Mouse (Mus musculus): ENCODE measurements around the gene Arl8a. TPM values are rescaled to one million over a fixed set of nuclear protein-coding genes. Genes with fewer than 3 reads are reported as not detected.
A peak's percentile ranks its signal among the peaks of the same experiment; 100 is the strongest.

Arl8a gene
- polyA plus RNA-seq, 1 experiment, result 84.7 TPM

DNA sequence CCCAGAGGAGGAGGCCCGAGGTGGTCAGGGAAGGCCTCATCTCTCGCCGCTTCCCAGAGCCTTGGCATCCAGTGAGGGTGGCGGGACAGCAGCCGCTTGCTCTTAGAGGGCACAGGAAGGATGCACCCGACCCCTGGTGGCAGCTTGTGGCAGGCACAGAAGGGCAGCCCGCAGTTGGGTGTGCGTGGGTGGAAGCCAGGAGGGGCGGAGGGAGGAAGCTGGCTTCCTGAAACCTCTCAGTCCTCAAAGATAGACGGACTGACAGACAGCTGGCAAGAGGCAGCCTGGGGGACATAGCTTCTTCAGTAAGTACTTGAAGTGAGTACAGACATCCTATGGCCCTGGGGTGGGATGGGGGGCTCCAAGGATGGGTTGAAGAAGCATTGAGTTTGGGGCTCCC lies 14.2 kb upstream of the Arl8a start, which contains the start of gene Ptpn7:
TSS of gene Ptpn7 (plus strand) at position 228 of the 400 bp plus-strand sequence.
- WGBS, result 13% methylated on average over 10 of the region's 10 CpGs
- H3K4me1 ChIP-seq (ENCODE audit: control insufficient read depth, insufficient read depth, low read length), result peaks cover 9% of the 10 kb centered on the region

DNA sequence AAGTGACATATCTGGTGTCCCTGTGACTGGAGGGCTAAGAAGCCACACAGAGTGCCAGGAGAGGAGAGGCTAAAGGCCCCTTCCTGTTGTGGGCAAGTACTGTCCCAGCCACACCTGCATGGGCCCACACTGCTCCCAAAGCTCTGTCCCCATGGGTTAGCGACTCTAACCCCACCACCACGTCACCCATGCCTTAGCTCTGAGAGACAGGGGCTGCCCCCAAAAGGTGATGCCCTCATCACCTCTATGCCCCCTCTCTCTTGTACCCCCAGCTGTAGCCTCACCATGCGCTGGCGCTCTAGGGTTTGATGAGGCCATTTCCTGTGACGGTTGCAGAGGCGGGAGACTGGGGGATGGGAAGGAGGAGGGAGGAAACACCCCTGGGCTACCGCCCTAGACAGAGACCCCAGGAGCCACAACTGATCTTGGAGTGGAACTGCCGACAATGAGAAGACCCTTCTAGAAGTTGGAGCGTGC lies 13.7 kb upstream of the Arl8a start:
- WGBS, result 59% methylated on average over 9 of the region's 9 CpGs
- DNase-seq, result no peak
- Histone ChIP-seq H3K4me3 (replicated peaks; ENCODE audit: extremely low read depth, low read depth, low read length) (peak overlapping the region; percentile 25), H3K4me1 (ENCODE audit: control insufficient read depth, insufficient read depth, low read length) (peaks cover 9% of the 10 kb centered on the region)
- no peak for TF ChIP-seq POLR2A (IDR thresholded peaks at IDR 0.05; ENCODE audit: borderline replicate concordance, extremely low read depth, low read depth, low read length)
- TF ChIP-seq CTCF (IDR thresholded peaks at IDR 0.05; ENCODE audit: insufficient read depth, low read length), result no peak

More for the DNA sequence above, 14.2 kb upstream of the Arl8a start, which contains the start of gene Ptpn7:
- DNase-seq, result peak; percentile 55
- H3K4me3 ChIP-seq (replicated peaks; ENCODE audit: extremely low read depth, low read depth, low read length), result peak within 1 kb of the TSS; percentile 25
- TF ChIP-seq POLR2A (IDR thresholded peaks at IDR 0.05; ENCODE audit: borderline replicate concordance, extremely low read depth, low read depth, low read length) (no peak), CTCF (IDR thresholded peaks at IDR 0.05; ENCODE audit: insufficient read depth, low read length) (peak; percentile 69)

DNA sequence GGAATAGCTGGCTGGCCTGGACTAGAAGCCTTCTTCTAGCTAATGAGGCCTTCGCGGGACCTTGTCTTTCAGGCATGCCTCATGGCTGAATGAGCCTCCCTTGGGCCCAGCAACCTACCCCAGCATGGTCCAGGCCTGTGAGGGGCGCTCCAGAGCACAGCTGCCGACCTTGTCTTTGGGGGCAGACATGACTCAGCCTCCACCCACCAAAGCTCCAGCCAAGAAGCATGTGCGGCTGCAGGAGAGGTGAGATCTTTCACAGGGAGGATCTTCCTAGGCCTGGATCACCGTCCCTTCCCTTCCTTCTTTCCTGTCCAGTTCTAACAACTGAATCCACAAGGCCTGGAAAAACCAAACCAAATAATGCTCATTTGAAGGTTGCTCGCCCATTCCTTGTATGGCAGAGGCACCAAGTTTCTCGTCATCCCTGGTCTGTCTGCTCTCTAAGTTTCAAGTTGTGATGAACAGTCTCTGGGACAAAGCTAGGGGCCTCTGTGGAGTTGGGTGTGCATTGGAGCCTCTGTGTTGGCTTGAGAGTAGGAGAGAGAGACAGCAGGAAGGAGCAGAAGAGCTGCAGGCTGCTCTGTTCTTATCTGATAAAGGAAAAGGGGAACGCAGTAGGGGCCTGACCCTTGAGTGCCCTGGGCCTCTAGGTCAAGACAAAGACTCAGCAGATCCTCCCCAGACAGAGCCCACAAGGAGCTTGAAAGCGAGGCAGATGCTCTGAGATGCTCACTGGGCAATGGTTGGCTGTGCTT lies 12.8 kb upstream of the Arl8a start:
- TF ChIP-seq POLR2A (IDR thresholded peaks at IDR 0.05; ENCODE audit: borderline replicate concordance, extremely low read depth, low read depth, low read length) (no peak), CTCF (IDR thresholded peaks at IDR 0.05; ENCODE audit: insufficient read depth, low read length) (no peak)
- 81% methylated on average over 10 of the region's 10 CpGs for WGBS
- Histone ChIP-seq H3K4me1 (ENCODE audit: control insufficient read depth, insufficient read depth, low read length) (peaks cover 9% of the 10 kb centered on the region), H3K4me3 (replicated peaks; ENCODE audit: extremely low read depth, low read depth, low read length) (no peak overlapping the region)
- no peak for DNase-seq

DNA sequence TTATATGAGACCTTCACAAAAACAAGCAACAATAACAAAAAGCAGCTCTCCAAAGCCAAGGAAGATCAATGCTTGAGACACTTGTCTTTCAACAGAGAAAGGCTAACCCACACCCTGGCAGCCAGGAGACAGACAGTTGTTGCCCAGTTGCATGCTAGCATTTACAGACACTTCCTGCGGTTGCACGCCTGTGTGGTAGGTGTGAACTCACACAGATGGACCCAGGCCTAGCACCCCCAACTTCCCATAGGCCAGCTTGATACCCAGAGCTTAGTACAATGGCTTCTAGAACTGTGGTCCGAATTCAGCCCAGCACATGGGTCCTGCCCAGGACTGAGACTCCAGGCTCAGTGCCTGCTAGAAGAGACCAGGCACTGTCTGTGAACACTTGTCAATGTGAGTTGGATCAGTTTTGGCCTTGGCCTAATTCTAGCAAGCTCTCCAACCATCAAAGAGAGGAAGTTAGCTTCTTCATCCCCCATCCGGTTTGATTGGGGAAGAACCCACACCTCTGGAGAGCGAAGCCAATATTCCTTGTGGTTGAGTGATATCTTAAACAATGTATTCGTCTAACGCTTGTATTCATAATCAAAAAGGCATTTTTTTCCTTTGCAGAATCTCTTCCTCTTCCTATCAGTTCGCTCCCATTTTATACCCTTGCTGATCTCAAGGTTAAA lies 11.4 kb upstream of the Arl8a start:
- TF ChIP-seq POLR2A (IDR thresholded peaks at IDR 0.05; ENCODE audit: borderline replicate concordance, extremely low read depth, low read depth, low read length) (no peak), CTCF (IDR thresholded peaks at IDR 0.05; ENCODE audit: insufficient read depth, low read length) (no peak)
- WGBS, result 79% methylated on average over 8 of the region's 8 CpGs
- Histone ChIP-seq H3K4me1 (ENCODE audit: control insufficient read depth, insufficient read depth, low read length) (peaks cover 9% of the 10 kb centered on the region), H3K4me3 (replicated peaks; ENCODE audit: extremely low read depth, low read depth, low read length) (no peak overlapping the region)
- no peak for DNase-seq

DNA sequence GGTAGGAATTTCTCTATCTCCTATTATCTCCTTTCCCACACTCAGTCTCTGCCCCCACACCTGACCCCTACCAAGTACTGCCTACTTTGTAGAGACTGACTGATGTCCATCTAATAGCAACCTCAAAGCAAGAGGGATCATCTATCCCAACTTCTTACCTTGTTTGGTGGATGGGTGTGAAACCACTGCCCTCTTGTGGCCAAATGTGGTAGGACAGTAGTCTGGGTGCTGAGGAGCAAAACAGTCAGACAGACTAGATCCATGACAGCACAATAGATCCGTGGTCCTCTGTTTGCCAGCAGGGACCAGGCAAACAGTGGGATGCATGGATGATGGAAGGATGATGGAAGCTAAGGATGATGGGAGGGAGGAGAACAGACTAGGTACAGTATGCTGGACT lies 10.1 kb upstream of the Arl8a start:
- peak; percentile 56 for DNase-seq
- 0% methylated on average over 1 of the region's 1 CpGs for WGBS
- Histone ChIP-seq H3K4me3 (replicated peaks; ENCODE audit: extremely low read depth, low read depth, low read length) (no peak overlapping the region), H3K4me1 (ENCODE audit: control insufficient read depth, insufficient read depth, low read length) (peaks cover 6% of the 10 kb centered on the region; the same call in 1 of the 2 replicates)
- TF ChIP-seq CTCF (IDR thresholded peaks at IDR 0.05; ENCODE audit: insufficient read depth, low read length) (peak; percentile 79), POLR2A (IDR thresholded peaks at IDR 0.05; ENCODE audit: borderline replicate concordance, extremely low read depth, low read depth, low read length) (no peak)

DNA sequence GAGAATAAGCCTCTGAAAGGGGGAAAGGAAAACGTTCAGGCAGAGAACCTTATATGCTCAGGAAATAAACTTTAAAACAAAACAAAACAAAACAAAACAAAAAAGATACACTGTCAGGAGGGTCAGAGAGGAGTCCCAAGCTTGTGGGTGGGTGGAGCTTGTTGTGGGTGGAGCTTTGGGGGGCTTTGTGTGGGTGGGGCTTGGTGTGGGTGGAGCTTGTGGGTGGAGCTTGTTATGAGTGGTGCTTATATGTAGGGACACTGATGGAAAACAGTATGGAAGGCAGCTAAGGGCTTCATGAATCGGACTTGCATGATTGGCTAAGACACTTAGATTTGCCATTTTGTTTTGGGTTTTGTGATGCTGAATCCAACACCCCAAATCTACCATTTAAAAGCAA lies 6.7 kb upstream of the Arl8a start:
- no peak for TF ChIP-seq POLR2A (IDR thresholded peaks at IDR 0.05; ENCODE audit: borderline replicate concordance, extremely low read depth, low read depth, low read length)
- no peak for TF ChIP-seq CTCF (IDR thresholded peaks at IDR 0.05; ENCODE audit: insufficient read depth, low read length)
- Histone ChIP-seq H3K4me1 (ENCODE audit: control insufficient read depth, insufficient read depth, low read length) (no peaks in the 10 kb centered on the region), H3K4me3 (replicated peaks; ENCODE audit: extremely low read depth, low read depth, low read length) (no peak overlapping the region)
- DNase-seq, result no peak
- 58% methylated on average over 2 of the region's 2 CpGs for WGBS

DNA sequence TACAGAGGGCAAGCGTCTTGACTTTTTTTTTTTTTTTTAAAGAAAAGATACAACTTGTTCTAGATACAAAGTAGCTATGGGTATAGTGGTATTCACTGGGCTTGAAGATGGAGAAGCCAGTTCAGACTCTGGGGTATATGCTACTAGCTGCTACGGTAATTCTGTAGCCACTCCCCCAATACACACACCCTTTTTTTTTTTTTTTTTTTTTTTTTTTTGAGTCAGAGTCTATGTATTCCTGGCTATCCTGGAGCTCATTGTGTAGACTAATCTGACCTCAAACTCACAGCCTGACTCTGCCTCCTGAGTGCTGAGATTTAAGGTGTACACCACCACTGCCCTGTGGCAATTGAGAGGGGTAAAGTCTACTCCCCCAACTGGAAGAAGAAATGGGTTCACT lies 4.2 kb upstream of the Arl8a start:
- H3K4me1 ChIP-seq (ENCODE audit: control insufficient read depth, insufficient read depth, low read length), result peaks cover 5% of the 10 kb centered on the region; the same call in 1 of the 2 replicates
- H3K4me3 ChIP-seq (replicated peaks; ENCODE audit: extremely low read depth, low read depth, low read length), result no peak overlapping the region
- no peak for DNase-seq
- TF ChIP-seq CTCF (IDR thresholded peaks at IDR 0.05; ENCODE audit: insufficient read depth, low read length) (no peak), POLR2A (IDR thresholded peaks at IDR 0.05; ENCODE audit: borderline replicate concordance, extremely low read depth, low read depth, low read length) (no peak)
- 74% methylated on average over 2 of the region's 2 CpGs for WGBS

DNA sequence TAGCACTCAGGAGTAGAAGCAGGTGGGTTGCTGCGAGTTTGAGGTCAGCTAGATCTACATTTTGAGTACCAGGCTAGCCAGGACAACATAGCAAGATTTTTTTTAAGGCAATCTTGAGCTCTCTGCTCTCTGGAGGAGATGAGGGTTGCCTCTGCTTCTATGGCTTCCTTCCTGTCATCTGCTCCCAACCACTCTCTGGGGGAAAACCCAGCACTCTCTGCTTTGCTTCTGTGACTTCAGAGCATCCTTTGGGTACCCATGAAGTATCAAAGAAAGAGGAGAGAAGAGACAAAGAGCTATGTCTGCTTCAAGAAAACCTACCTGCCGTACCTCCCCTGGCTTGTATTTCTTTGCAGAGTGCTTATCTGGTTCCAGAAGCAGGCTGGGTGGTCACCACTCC lies 2.7 kb upstream of the Arl8a start:
- H3K4me1 ChIP-seq (ENCODE audit: control insufficient read depth, insufficient read depth, low read length), result peaks cover 5% of the 10 kb centered on the region
- no peak for TF ChIP-seq POLR2A (IDR thresholded peaks at IDR 0.05; ENCODE audit: borderline replicate concordance, extremely low read depth, low read depth, low read length)
- TF ChIP-seq CTCF (IDR thresholded peaks at IDR 0.05; ENCODE audit: insufficient read depth, low read length), result no peak
- no peak overlapping the region for H3K4me3 ChIP-seq (replicated peaks; ENCODE audit: extremely low read depth, low read depth, low read length)
- 83% methylated on average over 2 of the region's 2 CpGs for WGBS
- DNase-seq, result no peak

DNA sequence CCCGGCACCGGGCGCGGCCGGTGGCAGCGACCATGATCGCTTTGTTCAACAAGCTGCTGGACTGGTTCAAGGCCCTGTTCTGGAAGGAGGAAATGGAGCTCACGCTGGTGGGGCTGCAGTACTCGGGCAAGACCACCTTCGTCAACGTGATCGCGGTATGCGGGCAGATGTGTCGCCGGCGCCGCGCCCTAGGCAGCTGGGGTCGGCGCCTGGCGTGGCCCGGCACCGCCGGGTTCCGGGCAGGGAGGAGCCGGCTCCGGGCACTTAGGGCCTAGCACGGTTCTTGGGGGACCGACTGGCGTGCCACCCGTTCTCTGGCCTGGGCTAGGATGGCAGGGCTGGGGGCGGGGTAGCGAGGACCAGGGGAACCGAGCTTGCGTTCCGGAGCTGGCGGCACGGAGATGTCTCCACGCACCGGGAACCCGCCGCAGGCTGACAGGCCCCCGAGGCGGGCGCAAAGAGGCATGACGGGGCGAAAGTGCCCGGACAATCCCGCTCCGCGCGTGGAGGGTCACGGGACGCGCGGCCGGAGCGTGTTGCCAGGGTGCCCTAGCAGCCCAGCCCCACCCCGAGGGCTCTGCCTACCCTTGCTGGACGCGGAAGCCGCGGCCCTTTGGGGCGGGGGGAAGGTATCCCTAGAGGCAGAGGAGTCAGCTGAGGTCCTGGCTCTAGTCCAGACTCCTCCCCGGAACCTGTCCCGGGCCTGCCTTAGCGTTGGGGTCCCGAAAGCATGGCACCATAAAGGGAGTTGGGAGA lies 500 bp downstream of the Arl8a start:
- peak; percentile 83 for DNase-seq
- under 1% methylated on average over 69 of the region's 69 CpGs for WGBS
- TF ChIP-seq CTCF (IDR thresholded peaks at IDR 0.05; ENCODE audit: insufficient read depth, low read length) (no peak), POLR2A (IDR thresholded peaks at IDR 0.05; ENCODE audit: borderline replicate concordance, extremely low read depth, low read depth, low read length) (peak; percentile 54; the same call in 1 of the 2 replicates)
- Histone ChIP-seq H3K4me3 (replicated peaks; ENCODE audit: extremely low read depth, low read depth, low read length) (peak overlapping the region; percentile 99), H3K4me1 (ENCODE audit: control insufficient read depth, insufficient read depth, low read length) (peaks cover 5% of the 10 kb centered on the region)

All from lung, adult 2 months (tissue).